Mouse (Mus musculus): ENCODE data around the gene Gm37240.
"Not testable (repeated sequence)": the region's sequence is repeated elsewhere in the genome, so short reads cannot be mapped to it uniquely, and the experiment has no call there.

Gm37240 gene

DNA sequence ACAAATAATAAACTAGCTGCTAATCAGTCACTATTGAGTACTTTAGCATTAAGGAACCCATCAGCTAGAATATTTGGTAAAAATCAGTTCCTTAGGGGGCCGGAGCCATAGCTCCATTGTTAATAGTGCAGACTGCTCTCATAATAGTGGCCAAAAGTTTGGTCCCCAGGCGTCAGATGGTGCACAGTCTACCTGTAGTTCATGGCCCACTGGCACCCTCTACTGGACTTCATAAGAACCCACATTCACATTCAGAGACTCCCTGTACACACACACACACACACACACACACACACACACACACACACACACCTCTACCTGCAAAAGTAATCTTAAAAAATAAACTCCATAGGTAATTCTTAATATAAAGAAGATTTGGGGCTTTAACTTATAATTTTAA, 959.4 kb downstream of the Gm37240 start:
- DNase-seq = no peak

DNA sequence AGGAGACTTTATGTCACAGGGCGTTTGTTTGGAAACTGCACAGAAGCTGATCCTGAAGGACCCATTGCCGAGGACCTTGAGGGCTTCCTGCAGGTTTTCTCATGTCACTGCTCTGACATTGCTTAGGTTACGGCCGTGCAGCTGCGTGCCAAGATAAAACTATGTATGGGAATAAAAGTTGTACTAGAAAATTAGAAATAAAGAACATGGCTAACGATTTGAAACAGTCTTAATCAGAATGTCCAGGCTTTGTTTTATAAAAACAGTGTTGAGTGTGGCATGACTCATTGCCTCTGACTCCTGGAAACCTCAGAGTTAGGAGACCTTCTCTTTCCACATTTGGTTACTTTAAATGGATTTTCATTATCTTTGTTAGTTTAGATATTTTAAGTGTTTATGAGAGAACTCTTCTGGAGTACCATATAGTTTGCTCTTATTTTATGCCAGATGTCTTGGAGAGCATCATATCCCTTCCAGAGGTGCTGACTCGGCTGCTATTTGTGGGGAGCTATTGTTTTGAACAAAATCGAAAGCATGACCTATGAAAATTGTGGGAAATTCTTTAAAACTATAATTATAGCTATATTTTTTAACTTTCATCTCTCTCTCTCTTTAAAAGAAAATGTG, 960.0 kb downstream of the Gm37240 start:
- no peak for DNase-seq

DNA sequence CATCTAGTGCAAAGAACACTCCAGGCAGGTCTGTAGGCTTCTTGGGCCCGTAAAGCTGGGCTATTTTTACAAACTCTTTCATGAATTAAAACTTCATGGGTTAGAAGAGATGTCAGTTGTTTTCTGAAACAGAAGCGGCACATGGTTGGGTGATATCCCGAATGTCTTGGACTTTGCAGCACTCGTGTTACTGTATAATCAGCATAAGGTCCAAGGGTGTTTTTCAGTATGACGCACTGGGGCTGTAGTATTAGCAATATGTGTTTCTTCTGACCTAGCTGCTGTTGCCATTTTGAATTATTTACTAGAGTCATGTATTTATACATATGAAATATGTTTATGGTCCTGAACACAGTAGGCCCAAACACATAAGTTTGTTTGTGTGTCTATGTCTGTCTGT, 961.2 kb downstream of the Gm37240 start:
- no peak for DNase-seq

- DNase-seq = no peak
Observed at GRCm38 (mm10) chr3:84925229-84925628, 962.1 kb downstream of the Gm37240 start.

GRCm38 (mm10) chr3:84923670-84924069, 963.6 kb downstream of the Gm37240 start:
- DNase-seq = no peak

DNA sequence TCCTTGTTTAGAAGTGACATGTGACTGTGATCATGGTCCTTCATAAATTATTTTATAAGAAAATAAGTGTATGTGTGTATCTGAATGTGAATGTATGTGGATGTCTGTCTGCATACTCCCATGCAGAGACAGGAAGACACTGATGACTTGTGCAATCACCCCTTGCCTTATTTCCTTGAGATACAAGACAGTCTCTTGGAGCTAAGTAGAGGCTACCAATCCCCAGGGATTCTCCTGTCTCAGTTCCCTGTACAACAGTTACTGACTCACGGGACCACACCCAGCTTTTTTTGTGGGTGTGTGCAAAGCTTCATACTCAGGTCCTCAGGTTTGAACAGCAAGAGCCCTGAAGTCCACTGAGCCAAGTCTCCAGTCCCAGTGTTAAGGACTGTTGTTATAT, 964.1 kb downstream of the Gm37240 start:
- DNase-seq = no peak

DNA sequence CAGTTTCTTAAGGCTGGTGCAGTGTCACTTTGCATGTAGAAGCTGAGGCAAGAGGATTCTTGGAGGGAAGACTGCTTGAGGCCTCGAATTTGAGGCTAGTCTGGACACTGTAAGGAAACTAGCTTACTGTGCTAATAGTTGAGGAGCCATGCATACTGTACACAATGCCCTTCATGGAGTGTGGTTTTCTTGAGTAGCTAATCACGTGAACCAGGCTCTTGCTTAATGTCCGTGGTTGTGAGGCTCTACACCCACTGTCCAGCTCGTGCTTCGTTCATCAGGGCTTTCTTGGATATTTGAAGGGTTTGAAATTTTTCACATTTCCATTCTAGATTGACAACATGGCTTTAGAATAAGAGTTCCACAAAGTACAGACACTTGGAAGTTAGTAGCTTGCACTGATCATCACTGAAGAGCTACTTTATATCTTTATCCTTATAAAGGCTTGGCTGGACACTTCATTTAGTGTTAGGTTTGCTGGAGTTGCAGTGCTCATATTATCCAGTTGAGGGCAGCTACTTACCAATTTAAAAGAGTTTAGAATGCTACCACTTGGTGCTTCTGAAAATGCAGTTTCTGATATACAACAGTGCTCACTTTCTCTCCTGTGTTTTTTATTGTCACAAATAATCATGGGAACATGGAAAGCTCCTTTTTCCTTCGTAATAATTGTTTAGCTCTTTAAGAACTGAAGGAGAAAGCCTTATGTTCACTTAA, 965.5 kb downstream of the Gm37240 start:
- peak; percentile 29 to 65 for DNase-seq

- DNase-seq = no peak
Observed at GRCm38 (mm10) chr3:84917903-84918679, 969.2 kb downstream of the Gm37240 start.

DNA sequence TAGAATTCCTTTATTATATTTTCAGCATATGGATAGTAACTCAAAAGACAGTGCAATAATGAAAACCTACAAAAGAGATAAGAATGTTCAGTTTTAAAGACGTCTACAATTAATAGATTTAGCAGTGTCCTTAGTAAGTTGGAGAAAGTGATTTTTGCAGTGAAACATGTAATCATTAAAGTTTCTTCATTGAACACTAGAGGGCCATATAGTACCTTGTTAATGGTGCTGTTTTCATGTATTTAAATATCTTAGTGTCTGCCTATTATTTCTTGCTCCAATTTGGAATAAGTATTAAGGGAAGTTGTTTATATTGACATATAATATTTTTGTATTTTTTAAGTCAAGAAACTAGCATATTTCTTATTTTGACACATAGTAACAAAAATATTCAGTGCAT, 973.0 kb downstream of the Gm37240 start:
- no peak for DNase-seq

DNA sequence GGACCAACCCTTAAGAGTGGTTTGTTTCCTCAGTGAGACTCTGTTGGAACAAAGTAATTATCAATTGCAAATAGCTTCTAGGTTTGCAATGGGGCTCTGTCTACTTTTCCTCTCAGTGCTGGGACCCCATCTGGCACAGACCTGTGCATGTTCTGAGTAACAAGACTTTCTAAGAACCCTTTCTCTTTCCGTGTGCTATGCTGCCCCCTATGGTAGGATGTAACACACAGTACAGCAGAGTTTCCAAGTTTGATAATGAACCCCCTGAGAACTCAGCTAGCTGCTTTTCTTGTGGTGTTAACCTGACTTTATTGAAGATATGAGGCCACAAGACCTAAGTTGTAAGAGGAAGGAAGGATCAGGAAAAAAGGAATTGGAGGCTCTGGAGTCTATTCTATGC, 980.8 kb downstream of the Gm37240 start:
- DNase-seq = no peak

DNA sequence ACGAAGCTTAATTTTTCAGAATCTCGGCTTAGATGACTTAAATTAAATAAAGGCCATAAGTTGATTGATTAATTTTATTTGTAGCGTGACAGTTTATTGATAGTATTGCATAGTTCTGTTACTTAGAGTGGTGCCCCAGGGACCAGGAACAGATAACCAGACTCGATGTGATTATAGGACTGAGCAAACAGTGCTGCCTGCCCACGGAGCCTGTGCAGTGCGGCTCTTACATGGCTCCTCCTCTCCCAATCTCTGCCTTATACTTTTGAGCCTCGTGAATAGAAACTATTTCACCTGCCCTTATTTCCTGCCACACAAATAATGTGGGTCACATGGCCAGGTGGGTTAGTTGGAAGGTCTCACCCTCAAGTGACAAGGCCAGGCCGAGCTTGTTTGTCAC, 989.4 kb downstream of the Gm37240 start:
- DNase-seq = no peak

DNA sequence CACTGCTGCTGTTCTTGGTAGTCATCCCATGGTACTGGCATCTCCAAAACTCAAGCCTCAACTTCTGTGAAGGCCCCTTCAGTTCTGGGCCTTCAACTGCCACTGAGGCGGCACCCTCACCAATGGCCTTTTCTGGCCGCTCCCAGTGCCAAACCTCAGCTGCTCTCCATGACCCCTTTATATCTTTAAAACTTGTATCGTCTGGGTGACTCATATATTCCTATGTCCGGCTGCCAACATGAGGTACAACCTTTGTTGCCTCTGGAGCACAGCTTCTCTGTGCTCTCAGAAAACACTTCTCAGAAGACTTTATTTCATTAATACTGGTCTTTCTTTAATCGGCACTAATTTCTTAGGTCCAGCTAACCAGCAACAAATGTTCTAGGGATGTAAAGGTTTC, 996.3 kb downstream of the Gm37240 start:
- DNase-seq = no peak

- DNase-seq = no peak
Observed at GRCm38 (mm10) chr3:84889648-84890047, 997.7 kb downstream of the Gm37240 start.

GRCm38 (mm10) chr3:84883817-84884483, 1003.4 kb downstream of the Gm37240 start:
- no peak for DNase-seq

- DNase-seq = no peak
Observed at GRCm38 (mm10) chr3:84876211-84876610, 1011.1 kb downstream of the Gm37240 start.

GRCm38 (mm10) chr3:84875306-84875705, 1012.0 kb downstream of the Gm37240 start:
- no peak for DNase-seq

DNA sequence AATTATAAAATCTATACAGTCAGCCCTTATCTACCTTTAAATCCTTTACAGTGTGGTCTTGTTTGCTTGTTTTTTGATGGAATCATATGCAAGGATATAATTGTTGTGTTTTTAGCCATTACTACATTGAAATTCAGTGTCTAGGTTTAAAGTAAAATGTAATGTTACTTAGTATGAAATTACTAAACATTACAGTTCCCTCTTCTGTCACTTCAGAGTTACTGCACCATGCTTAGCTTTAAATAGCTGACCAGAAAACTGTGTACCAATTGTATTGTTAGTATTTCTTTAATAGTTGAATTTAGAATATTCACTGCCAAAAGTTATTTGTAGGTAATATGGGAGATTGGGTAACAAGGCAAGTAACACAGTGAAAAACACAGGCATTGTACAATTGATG, 1017.2 kb downstream of the Gm37240 start:
- DNase-seq = no peak

DNA sequence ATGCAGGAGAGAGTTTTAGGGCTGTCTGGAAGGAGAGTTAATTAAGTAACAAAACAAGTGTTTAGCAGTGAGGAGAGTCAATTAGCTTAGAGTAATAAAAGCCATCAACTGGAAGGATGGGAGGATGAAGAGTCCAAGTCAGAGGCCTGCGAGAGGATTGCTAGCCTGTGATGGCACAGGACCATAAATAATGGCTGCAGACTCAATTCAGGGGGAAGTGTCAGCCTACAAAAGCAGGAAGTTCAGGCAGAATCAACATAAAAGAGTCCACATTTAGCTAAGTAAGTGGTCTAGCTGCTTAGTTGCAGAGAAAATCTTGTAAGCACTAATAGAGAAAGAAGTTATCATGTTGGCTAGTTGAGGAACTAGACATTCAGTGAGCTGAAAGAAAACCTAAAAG, 1019.3 kb downstream of the Gm37240 start:
- DNase-seq = no peak

GRCm38 (mm10) chr3:84867434-84867975, 1019.8 kb downstream of the Gm37240 start:
- no peak for DNase-seq

DNA sequence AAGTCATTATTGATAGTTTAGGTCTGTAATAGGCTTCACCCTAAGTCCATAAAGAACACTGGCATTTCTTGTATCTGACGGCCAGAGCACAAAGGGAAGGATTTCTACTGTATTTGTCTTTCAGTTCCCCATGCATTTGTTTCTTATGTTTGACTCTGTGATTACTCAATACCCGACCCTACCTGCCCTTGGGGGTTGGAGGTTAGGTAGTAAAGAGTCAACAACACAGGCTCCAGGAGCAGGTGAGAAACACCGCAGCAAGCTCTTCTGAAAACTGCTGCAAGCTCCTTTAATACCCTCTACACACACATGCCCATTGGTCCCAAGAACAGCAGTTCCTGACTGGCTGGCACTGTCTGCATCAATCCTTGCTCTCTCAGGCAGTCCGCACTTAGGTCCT, 1020.5 kb downstream of the Gm37240 start:
- DNase-seq = no peak

DNA sequence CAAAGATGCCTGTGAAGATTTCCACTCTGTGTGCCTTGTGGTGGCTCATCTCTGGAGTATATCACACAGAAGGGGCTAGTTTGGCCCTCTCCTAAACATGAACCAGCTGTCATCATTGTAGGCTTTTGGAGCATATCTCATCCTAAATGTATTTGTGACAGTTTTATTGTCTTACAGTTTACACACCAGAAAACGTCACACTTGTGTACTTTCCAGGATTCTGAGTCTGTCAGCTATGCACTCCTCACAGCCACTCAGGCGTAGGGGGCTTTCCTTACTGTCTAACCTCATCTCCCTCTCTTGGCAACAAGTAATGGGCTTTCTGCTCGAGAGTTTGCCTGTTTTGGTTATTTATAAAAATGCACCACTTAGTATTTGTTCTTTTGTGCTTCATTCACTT, 1021.6 kb downstream of the Gm37240 start:
- no peak for DNase-seq

- DNase-seq = not testable (repeated sequence)
Observed at GRCm38 (mm10) chr3:84861817-84862216, 1025.5 kb downstream of the Gm37240 start.

DNA sequence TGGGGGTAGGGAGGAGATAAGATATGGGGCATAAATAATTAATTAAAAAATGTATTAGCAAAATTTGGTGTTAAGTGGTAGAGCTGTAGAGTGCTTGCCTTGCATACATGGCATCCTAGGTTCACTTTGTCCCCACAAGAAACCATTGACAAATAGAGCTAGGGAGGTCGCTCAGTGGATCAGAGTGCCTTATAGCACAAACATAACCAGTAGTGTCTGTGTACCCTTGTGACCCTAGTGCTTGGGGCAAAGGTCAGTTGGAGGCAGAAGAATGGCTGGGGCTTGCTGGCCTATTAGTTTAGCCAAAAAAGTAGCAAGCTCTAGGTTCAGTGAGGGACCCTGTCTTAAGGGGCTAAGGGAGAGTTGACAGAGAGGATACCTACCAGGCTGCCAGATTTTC, 1026.6 kb downstream of the Gm37240 start:
- DNase-seq = no peak
